Mouse (Mus musculus) neutrophil, adult 5-6 weeks (primary cell): ENCODE data around the gene Mink1. TPM values are rescaled to one million over a fixed set of nuclear protein-coding genes. Genes with fewer than 3 reads are reported as not detected.

Experiments
- ATAC-seq: fragments of 151-379, 151-347 bp; 2 replicates; pipeline ENCODE4 v1.8.0; 2017; ENCODE audit warnings: mild to moderate bottlenecking, moderate TSS enrichment; ENCODE audit not compliant: insufficient number of reproducible peaks, poor library complexity, low FRiP score, severe bottlenecking; ENCODE audit errors: extremely low read depth
- total RNA-seq: library from RNA; stranded (forward); fragments of 200-1000 nt; gene quantifications from 2 replicates; pipeline ENCODE4 v1.2.3, GENCODE M21; 2017

Gene Mink1
- total RNA-seq, 1 experiment from 2014 or later: 21.8 TPM

DNA sequence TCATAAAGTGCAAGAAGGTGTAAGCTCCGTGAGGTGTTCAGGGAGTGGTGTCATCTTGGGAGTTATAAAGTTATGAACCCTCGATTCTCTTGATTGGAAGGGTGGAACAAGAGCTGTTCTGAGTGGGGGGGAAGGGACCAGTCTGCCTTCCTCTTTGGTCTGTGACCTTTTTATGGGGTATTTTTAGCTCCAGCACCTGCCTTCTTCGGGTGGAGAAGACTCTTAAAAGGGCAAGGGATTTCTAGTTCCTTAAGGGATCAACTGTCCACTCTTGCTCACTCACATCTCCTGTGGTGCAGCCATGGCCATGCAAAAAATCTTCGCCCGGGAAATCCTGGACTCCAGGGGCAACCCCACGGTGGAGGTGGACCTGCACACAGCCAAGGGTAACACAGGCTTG lies 94.9 kb downstream of the Mink1 start:
- ATAC-seq: no peak

DNA sequence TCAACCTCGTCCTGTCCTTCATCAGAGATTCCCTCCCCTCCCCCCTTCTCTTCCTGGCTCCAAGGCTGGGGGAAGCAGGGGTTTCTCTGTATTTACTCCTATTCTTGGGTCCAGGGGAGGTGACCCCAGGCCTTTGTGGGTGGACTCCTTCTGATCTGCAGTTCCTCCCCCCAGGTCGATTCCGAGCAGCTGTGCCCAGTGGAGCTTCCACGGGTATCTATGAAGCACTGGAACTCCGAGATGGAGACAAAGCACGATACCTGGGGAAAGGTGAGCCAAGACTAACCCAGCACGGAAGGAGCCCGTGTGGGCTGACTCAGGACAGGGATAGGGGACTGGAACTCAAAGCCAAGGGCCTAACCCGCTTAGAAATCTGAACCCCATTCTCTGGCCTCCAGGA lies 95.3 kb downstream of the Mink1 start:
- no peak for ATAC-seq

GRCm38 (mm10) chr11:70658521-70658920 lies 95.8 kb downstream of the Mink1 start:
- ATAC-seq: no peak

- ATAC-seq: no peak
These were observed 96.3 kb downstream of the Mink1 start for GRCm38 (mm10) chr11:70658942-70659341.

DNA sequence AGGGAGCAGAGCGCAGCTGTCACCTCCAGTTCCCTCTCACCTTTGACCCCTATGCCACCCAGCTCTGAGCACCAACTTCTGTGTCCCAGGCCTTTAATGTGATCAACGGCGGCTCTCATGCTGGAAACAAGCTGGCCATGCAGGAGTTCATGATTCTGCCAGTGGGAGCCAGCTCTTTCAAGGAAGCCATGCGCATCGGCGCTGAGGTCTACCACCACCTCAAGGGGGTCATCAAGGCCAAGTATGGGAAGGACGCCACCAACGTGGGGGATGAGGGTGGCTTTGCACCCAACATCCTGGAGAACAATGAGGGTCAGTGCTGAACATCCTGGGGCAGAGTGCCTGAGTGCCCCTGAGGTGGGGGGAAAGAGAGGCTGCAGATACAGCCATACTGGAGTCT lies 97.9 kb downstream of the Mink1 start:
- no peak for ATAC-seq

GRCm38 (mm10) chr11:70663101-70663500 lies 100.4 kb downstream of the Mink1 start:
- ATAC-seq: no peak

GRCm38 (mm10) chr11:70663957-70664356 lies 101.3 kb downstream of the Mink1 start:
- no peak for ATAC-seq

Other genes with a start within 250 kb of the Mink1 start
- gene Alox12e, start 240.3 kb upstream of the Mink1 start, total RNA-seq: 0.35 and 2.0 TPM in 2 replicates
- gene Alox15, start 210.8 kb upstream of the Mink1 start, total RNA-seq: 4.5 and 7.1 TPM in 2 replicates
- 4.9 and 5.5 TPM in 2 replicates for gene Pelp1, start 152.8 kb upstream of the Mink1 start, total RNA-seq
- gene Arrb2, start 130.2 kb upstream of the Mink1 start, total RNA-seq: 278 and 300 TPM in 2 replicates
- 43.7 and 46.3 TPM in 2 replicates for gene Med11, start 111.0 kb upstream of the Mink1 start, total RNA-seq
- 0.37 and 0.58 TPM in 2 replicates for gene Zmynd15, start 103.4 kb upstream of the Mink1 start, total RNA-seq
- 0.74 TPM in 1 of 2 replicates, not detected in the other for gene Cxcl16, start 102.9 kb upstream of the Mink1 start, total RNA-seq
- gene Tm4sf5, start 57.6 kb upstream of the Mink1 start, total RNA-seq: not detected in 2 replicates
- gene Vmo1, start 48.3 kb upstream of the Mink1 start, total RNA-seq: not detected in 2 replicates
- not detected in 2 replicates for gene Gltpd2, start 43.7 kb upstream of the Mink1 start, total RNA-seq
- gene Psmb6, start 37.5 kb upstream of the Mink1 start, total RNA-seq: 124 and 133 TPM in 2 replicates
- gene Gm40193, start 29.9 kb upstream of the Mink1 start, total RNA-seq: not detected in 2 replicates
- gene Pld2, start 22.8 kb upstream of the Mink1 start, total RNA-seq: 0.86 and 4.3 TPM in 2 replicates
- gene 4930544D05Rik, start 53.0 kb downstream of the Mink1 start, total RNA-seq: not detected in 2 replicates
- gene Chrne, start 56.3 kb downstream of the Mink1 start, total RNA-seq: 1.7 TPM in 1 of 2 replicates, not detected in the other
- gene Gp1ba, start 76.2 kb downstream of the Mink1 start, total RNA-seq: 1.4 and 1.7 TPM in 2 replicates
- gene Rnf167, start 84.4 kb downstream of the Mink1 start, total RNA-seq: 261 and 283 TPM in 2 replicates
- gene Slc25a11, start 84.6 kb downstream of the Mink1 start, total RNA-seq: 75.8 and 82.8 TPM in 2 replicates
- 683 and 728 TPM in 2 replicates for gene Pfn1, start 91.8 kb downstream of the Mink1 start, total RNA-seq
- gene Eno3, start 94.3 kb downstream of the Mink1 start, total RNA-seq: 16.7 and 21.2 TPM in 2 replicates
- gene Spag7, start 106.5 kb downstream of the Mink1 start, total RNA-seq: 49.2 and 55.3 TPM in 2 replicates
- 24.1 and 36.1 TPM in 2 replicates for gene Camta2, start 125.2 kb downstream of the Mink1 start, total RNA-seq
- gene Inca1, start 137.3 kb downstream of the Mink1 start, total RNA-seq: 0.37 TPM in 1 of 2 replicates, not detected in the other
- 27.6 and 28.0 TPM in 2 replicates for gene Kif1c, start 137.7 kb downstream of the Mink1 start, total RNA-seq
- 2.6 and 2.8 TPM in 2 replicates for gene Zfp3, start 201.3 kb downstream of the Mink1 start, total RNA-seq
- 15.1 and 25.1 TPM in 2 replicates for gene Scimp, start 249.7 kb downstream of the Mink1 start, total RNA-seq